Mouse (Mus musculus) spleen, postnatal 36 days (tissue): Measurements from ENCODE around the gene Spred1.

ENCODE experiments used
- DNase-seq, 2 experiments: peaks; one replicate each; pipeline ENCODE4 v3.0.0; 2022; ENCODE audit warnings: low spot score in 2 of 2, mixed read lengths in 1 of 2

Spred1 gene

GRCm38 (mm10) chr2:117180250-117180885 is 59.2 kb downstream of the Spred1 start:
- DNase-seq, result peak; percentile 60 to 67

GRCm38 (mm10) chr2:117185587-117185986 is 64.4 kb downstream of the Spred1 start:
- DNase-seq, result no peak

- no peak for DNase-seq
These were observed 69.7 kb downstream of the Spred1 start for GRCm38 (mm10) chr2:117190915-117191314.

- no peak for DNase-seq
These were observed 73.1 kb downstream of the Spred1 start for GRCm38 (mm10) chr2:117194309-117194708.

- DNase-seq, result no peak
These were observed 74.0 kb downstream of the Spred1 start for GRCm38 (mm10) chr2:117195151-117195550.

- no peak for DNase-seq
These were observed 74.4 kb downstream of the Spred1 start for GRCm38 (mm10) chr2:117195578-117195977.

- DNase-seq, result no peak
These were observed 79.7 kb downstream of the Spred1 start for GRCm38 (mm10) chr2:117200869-117201338.

GRCm38 (mm10) chr2:117203350-117203749 is 82.2 kb downstream of the Spred1 start:
- no peak for DNase-seq

GRCm38 (mm10) chr2:117204534-117204933 is 83.4 kb downstream of the Spred1 start:
- DNase-seq, result no peak

GRCm38 (mm10) chr2:117205066-117205465 is 83.9 kb downstream of the Spred1 start:
- no peak for DNase-seq

- DNase-seq, result no peak
These were observed 89.4 kb downstream of the Spred1 start for GRCm38 (mm10) chr2:117210416-117211085.

- DNase-seq, result no peak
These were observed 95.0 kb downstream of the Spred1 start for GRCm38 (mm10) chr2:117216152-117216551.

- no peak for DNase-seq
These were observed 96.6 kb downstream of the Spred1 start for GRCm38 (mm10) chr2:117217695-117218216.

- DNase-seq, result no peak
These were observed 98.4 kb downstream of the Spred1 start for GRCm38 (mm10) chr2:117219536-117219935.

GRCm38 (mm10) chr2:117222651-117223050 is 101.5 kb downstream of the Spred1 start:
- no peak for DNase-seq

GRCm38 (mm10) chr2:117228601-117229125 is 107.5 kb downstream of the Spred1 start:
- DNase-seq, result no peak

- no peak for DNase-seq
These were observed 109.1 kb downstream of the Spred1 start for GRCm38 (mm10) chr2:117230261-117230660.

GRCm38 (mm10) chr2:117231257-117231656 is 110.1 kb downstream of the Spred1 start:
- peak; percentile 50 to 64 for DNase-seq
